ENCODE assay signal across 8 mouse cellular contexts in genomic region chr7:128622266-128622961, GRCm38 (mm10). TPM values are rescaled to one million over a fixed set of nuclear protein-coding genes. Genes with fewer than 3 reads are reported as not detected.
DNase-seq lines count a peak whose midpoint lies in the region; ATAC-seq lines count a peak whose summit lies in the region.

No protein-coding gene starts in this region.

- no peak overlapping the region for H3K4me2 ChIP-seq in intestine, embryonic 15.5 days (replicated peaks)

- WGBS in forebrain, embryonic 10.5 days = 49% methylated on average over 7 of the region's 7 CpGs
- WGBS in intestine, embryonic 15.5 days = 52% methylated on average over 7 of the region's 7 CpGs

- H3K27me3 ChIP-seq in forebrain, embryonic 10.5 days (ENCODE audit: poor library complexity, severe bottlenecking) = no peaks in the 10 kb centered on the region
- H3K27me3 ChIP-seq in intestine, embryonic 15.5 days (replicated peaks) = no peaks in the 10 kb centered on the region

- peak; percentile 80 for ATAC-seq in intestine, embryonic 15.5 days

- H3K4me3 ChIP-seq in forebrain, embryonic 10.5 days = no peak overlapping the region
- H3K4me3 ChIP-seq in intestine, embryonic 15.5 days (replicated peaks) = no peak overlapping the region

- no peak overlapping the region for H3K9ac ChIP-seq in intestine, embryonic 15.5 days

- 0 out of 2 replicates have a peak overlapping the region, but pooled peaks have one; percentile 7 for H3K27ac ChIP-seq in forebrain, embryonic 10.5 days
- no peak overlapping the region for H3K27ac ChIP-seq in intestine, embryonic 15.5 days

- peaks cover 36% of the 10 kb centered on the region for H3K4me1 ChIP-seq in forebrain, embryonic 10.5 days
- peaks cover 6% of the 10 kb centered on the region for H3K4me1 ChIP-seq in intestine, embryonic 15.5 days (replicated peaks)

- H3K36me3 ChIP-seq in forebrain, embryonic 10.5 days (replicated peaks) = no peaks in the 10 kb centered on the region; the same call in 1 of the 2 replicates
- no peaks in the 10 kb centered on the region for H3K36me3 ChIP-seq in intestine, embryonic 15.5 days

- H3K9me3 ChIP-seq in forebrain, embryonic 10.5 days = no peaks in the 10 kb centered on the region
- H3K9me3 ChIP-seq in intestine, embryonic 15.5 days = no peaks in the 10 kb centered on the region

- peak; percentile 58 to 88 for DNase-seq in adrenal gland, adult (ENCODE audit: inconsistent age in 2 of 2, low spot score in 1 of 2)
- DNase-seq in adrenal gland, postnatal 4 days (ENCODE audit: low spot score in 2 of 2) = no peak
- DNase-seq in retina, postnatal 1 day = peak; percentile 22
- no peak for DNase-seq in retina, embryonic 14.5 days (ENCODE audit: low spot score)
- DNase-seq in forebrain, embryonic 10.5 days (ENCODE audit: extremely low spot score, low spot score) = no peak
- peak; percentile 68 for DNase-seq in skeletal muscle tissue, adult 2 months (ENCODE audit: low read depth, low spot score)
- DNase-seq in thymus, postnatal 10 days (ENCODE audit: low spot score in 2 of 2) = no peak

RNA-seq across cellular contexts. Expression of gene Inpp5f, which starts 11.3 kb away (rescaled TPM):
- 10 to 100 TPM; 31.2 to 41.9 TPM for total RNA-seq in adrenal gland, postnatal 4 days (2021)
- polyA plus RNA-seq in forebrain, embryonic 10.5 days (2016; fragmentation: Nextera tagmentation; extraction: Ambion mirVana) = 40.3 and 46.3 TPM in 2 replicates
- polyA plus RNA-seq in intestine, embryonic 15.5 days (2015; fragmentation: Nextera tagmentation; extraction: Ambion mirVana) = 17.3 and 17.9 TPM in 2 replicates

Comparison
In these comparisons a context has a peak if more than half of its experiments do, and no peak if none do; other contexts are left out.
1. DNase-seq: peak in adrenal gland, adult (2 of 2), retina, postnatal 1 day (single experiment) and skeletal muscle tissue, adult 2 months (single experiment); none in adrenal gland, postnatal 4 days (0 of 2), retina, embryonic 14.5 days (single experiment), forebrain, embryonic 10.5 days (single experiment) and thymus, postnatal 10 days (0 of 2).